Mouse (Mus musculus) bone marrow, adult 2 months (tissue): Measurements from ENCODE around the gene Fkbp15.

ENCODE experiments used
- CTCF ChIP-seq: fragments of 200-500 bp; IDR thresholded peaks from 2 replicates; pipeline ENCODE4 v1.5.1; 2011; ENCODE audit warnings: low read length, control low read depth; ENCODE audit not compliant: control insufficient read depth, insufficient read depth
- POLR2A ChIP-seq: fragments of 200-500 bp; IDR thresholded peaks from 2 replicates; pipeline ENCODE4 v1.6.1; 2011; ENCODE audit warnings: low read depth, mild to moderate bottlenecking, control low read depth, low read length, borderline replicate concordance; ENCODE audit not compliant: control insufficient read depth

DNA sequence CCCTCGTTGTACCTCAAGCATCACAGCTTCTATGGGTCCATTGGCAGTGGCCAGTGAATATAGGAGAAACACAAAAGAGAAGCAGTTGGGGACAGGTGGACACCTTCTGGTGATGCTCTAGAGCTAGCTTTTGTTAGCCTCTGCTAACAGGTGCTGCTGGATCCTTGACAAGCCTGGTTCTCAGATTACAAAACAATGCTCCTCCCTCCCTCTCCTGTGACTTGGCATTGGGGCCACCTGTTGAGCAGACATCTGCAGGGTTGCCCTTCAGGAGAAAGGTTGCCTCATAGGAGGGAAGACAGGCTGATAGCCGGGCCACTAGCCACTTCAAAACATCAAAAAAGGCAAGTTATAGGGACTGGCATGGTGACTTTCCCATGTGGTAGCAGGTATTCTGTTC, 98.1 kb downstream of the Fkbp15 start, which contains the start of gene Slc31a2:
- TF ChIP-seq CTCF (no peak), POLR2A (no peak)
